Mouse (Mus musculus): ENCODE results near the gene Erich2.

DNA sequence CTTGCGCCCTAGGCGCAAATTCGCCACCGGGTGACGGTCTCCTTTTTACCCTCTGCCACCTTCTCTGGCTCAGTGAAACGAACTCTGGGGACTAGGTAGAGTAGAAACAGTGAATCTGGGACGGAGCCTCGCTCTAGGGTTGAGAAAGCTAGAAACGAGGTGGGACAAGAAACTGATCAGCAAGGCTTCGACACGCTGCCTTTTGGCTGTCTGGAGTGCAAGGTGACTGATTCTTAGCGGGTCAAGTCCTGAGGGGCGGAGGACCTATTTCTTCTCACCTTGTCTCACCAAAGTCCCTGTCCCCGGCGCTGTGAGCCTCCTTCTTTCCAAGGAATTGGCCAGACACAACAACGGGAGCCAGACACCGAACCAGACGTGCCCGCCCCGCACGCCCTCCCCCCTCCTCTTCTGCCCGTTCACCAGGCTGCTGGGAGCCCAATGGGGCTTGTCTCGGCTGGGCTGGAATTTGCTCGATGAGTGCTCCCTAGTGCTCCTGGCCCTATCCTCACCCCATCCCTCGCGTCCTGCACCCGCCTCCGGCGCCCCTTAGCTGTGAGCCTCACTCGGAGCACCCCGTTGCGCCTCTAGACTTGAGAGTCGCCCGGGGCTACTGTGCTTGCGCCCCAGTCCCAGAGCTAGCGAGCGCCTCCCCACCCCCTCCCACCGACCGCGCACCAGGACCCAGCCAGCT, 54.5 kb downstream of the Erich2 start:
- TF ChIP-seq POLR2A (IDR thresholded peaks at IDR 0.05; ENCODE audit: insufficient read depth, low read depth, low read length): peak; percentile 32; the same call in 1 of the 2 replicates
- no peak for TF ChIP-seq CTCF (IDR thresholded peaks at IDR 0.05; ENCODE audit: insufficient read depth, low read depth, low read length)

Measured in olfactory bulb, adult 2 months (tissue).